Mouse (Mus musculus) heart, postnatal 0 days (tissue): ENCODE results near the gene Tas1r3. TPM values are rescaled to one million over a fixed set of nuclear protein-coding genes. Genes with fewer than 3 reads are reported as not detected.

Source experiments
- ATAC-seq: fragments of 200-750 bp; cut with Nextera tagmentation; 2 replicates; pipeline ENCODE4 v1.8.0; 2017; ENCODE audit warnings: low read depth, moderate number of reproducible peaks, moderate library complexity; ENCODE audit not compliant: insufficient read depth
- DNase-seq: peaks from one replicate; pipeline ENCODE4 v3.0.0-alpha.2; 2016; ENCODE audit warnings: low spot score
- H3K27ac ChIP-seq: fragments of 300-500 bp; sonication (generic); 2 replicates; pipeline ENCODE4 v1.5.1; 2014; ENCODE audit warnings: low read depth, mild to moderate bottlenecking
- H3K27me3 ChIP-seq: fragments of 300-500 bp; sonication (generic); 2 replicates; pipeline ENCODE4 v1.6.1; 2014; ENCODE audit warnings: low read length, mixed read lengths; ENCODE audit not compliant: control insufficient read depth, insufficient read depth
- H3K36me3 ChIP-seq: fragments of 300-500 bp; sonication (generic); replicated peaks from 2 replicates; pipeline ENCODE4 v1.6.1; 2014; ENCODE audit warnings: low read length, mixed read lengths; ENCODE audit not compliant: control insufficient read depth, insufficient read depth
- H3K4me1 ChIP-seq: fragments of 300-500 bp; sonication (generic); 2 replicates; pipeline ENCODE4 v1.6.1; 2014; ENCODE audit warnings: antibody characterized with exemption; ENCODE audit not compliant: control insufficient read depth, insufficient read depth
- H3K4me2 ChIP-seq: fragments of 300-500 bp; sonication (generic); 2 replicates; pipeline ENCODE4 v1.6.1; 2014; ENCODE audit warnings: low read depth, mild to moderate bottlenecking, low read length, moderate library complexity
- H3K4me3 ChIP-seq: fragments of 300-500 bp; sonication (generic); 2 replicates; pipeline ENCODE4 v1.5.1; 2014; ENCODE audit warnings: low read depth, low read length
- H3K9ac ChIP-seq: fragments of 300-500 bp; sonication (generic); replicated peaks from 2 replicates; pipeline ENCODE4 v1.6.1; 2014; ENCODE audit warnings: low read depth, low read length, mixed read lengths
- H3K9me3 ChIP-seq: fragments of 300-500 bp; sonication (generic); replicated peaks from 2 replicates; pipeline ENCODE4 v1.6.1; 2016; ENCODE audit warnings: low read length; ENCODE audit not compliant: control insufficient read depth
- CTCF ChIP-seq: IDR thresholded peaks from 2 replicates; pipeline ENCODE4 v1.5.1; 2016; ENCODE audit warnings: antibody characterized with exemption, control low read depth, low read depth
- EP300 ChIP-seq: IDR thresholded peaks from 2 replicates; pipeline ENCODE4 v1.6.1; 2016; ENCODE audit warnings: antibody characterized with exemption, low read depth
- WGBS: fragments of 180-500 bp; shearing (Covaris S2); extraction: QIAGEN DNeasy Blood & Tissue Kit; methylation state at CpG from one replicate; pipeline ENCODE4 v1.1.7; 2014; 5-methylcytosine and 5-hydroxymethylcytosine counted together
- polyA plus RNA-seq: library from polyadenylated mRNA; unstranded; fragments of >200 nt; fragmentation: Nextera tagmentation; extraction: Ambion mirVana; gene quantifications from 2 replicates; pipeline ENCODE4 v1.2.1, GENCODE M21; 2015
- total RNA-seq: library from RNA; depleted of rRNA; stranded (reverse); fragments of >200 nt; gene quantifications from 2 replicates; pipeline ENCODE4 v1.2.3, GENCODE M21; 2014; ENCODE audit warnings: low replicate concordance; rRNA removed

Tas1r3 gene
- total RNA-seq (0.11 and 0.19 TPM in 2 replicates), polyA plus RNA-seq (0.04 and 0.05 TPM in 2 replicates)

DNA sequence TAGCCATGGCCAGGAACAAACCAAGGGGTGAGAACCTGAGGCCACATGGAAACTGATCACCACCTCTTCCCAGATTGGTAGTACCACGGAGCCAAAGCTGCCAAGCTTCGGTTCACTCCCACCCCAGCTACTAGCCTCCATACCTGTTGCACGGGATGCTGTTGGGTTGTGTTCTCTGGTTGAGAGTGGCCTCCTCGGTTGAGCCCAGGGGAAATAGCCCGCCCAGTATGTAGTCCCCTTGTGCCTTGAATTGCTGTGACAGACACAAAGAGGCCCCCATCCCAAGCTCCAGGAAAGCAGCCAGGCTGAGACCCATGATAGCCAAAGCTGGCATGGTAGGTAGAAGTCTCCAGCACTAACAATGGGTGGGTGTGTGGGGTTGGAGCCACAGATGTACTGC is at the start of gene Tas1r3:
TSS of gene Tas1r3 (minus strand) at position 362 of the 400 bp plus-strand sequence.
- Histone ChIP-seq H3K27ac (no peak within 1 kb of the TSS), H3K9ac (no peak within 1 kb of the TSS), H3K4me3 (no peak within 1 kb of the TSS), H3K4me2 (no peak within 1 kb of the TSS), H3K4me1 (no peaks in the 10 kb centered on the region), H3K36me3 (peaks cover 31% of the 10 kb centered on the region), H3K9me3 (no peaks in the 10 kb centered on the region), H3K27me3 (no peaks in the 10 kb centered on the region)
- 80% methylated on average over 5 of the region's 5 CpGs for WGBS
- TF ChIP-seq EP300 (no peak), CTCF (no peak)
- no peak for ATAC-seq
- no peak for DNase-seq

DNA sequence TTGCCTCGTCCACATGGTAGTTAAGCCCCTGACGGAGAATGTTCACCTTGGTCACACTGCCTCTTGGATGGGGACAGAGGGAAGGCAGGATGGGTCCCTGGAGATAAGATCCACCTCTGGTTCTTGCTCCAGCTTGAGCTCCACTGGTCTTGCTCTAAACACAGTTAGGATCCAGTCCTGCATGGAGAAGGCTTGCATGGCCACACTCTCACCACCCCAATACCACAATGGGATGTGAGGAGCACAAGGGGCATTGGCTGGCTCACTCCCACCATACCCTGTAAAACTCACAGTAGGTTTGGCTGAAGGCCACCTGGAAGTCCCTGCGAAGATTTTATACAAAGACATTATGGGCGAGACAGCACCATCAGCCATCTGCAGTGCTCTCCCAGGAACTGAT is 45.6 kb upstream of the Tas1r3 start:
- Histone ChIP-seq H3K4me1 (no peaks in the 10 kb centered on the region), H3K4me3 (no peak overlapping the region), H3K27me3 (no peaks in the 10 kb centered on the region), H3K9ac (no peak overlapping the region), H3K4me2 (no peak overlapping the region), H3K36me3 (peaks cover 23% of the 10 kb centered on the region), H3K27ac (no peak overlapping the region), H3K9me3 (no peaks in the 10 kb centered on the region)
- ATAC-seq, result no peak
- no peak for TF ChIP-seq EP300
- no peak for TF ChIP-seq CTCF
- DNase-seq, result no peak
- 88% methylated on average over 4 of the region's 4 CpGs for WGBS

DNA sequence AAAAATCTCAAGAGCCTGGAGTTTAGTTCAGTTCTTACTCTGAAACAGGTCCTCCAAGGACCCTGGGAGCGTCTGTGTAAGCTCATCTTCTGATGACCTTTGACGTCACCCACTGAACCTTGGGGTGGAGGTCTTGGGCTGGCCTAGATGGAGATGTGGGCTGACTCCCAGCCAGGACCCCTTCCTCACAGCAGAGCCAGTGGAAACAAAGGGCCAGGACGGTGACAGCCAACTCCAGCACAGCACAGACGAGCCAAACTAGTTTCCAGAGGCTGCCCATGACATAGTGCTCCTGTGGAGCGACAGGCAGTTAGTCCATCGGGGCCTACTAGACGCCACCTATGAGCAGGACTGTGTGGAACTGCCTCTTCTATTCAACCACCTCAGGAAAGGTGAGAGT is 45.1 kb upstream of the Tas1r3 start:
- Histone ChIP-seq H3K27ac (no peak overlapping the region), H3K4me1 (no peaks in the 10 kb centered on the region), H3K4me3 (no peak overlapping the region), H3K36me3 (peaks cover 27% of the 10 kb centered on the region), H3K4me2 (no peak overlapping the region), H3K9ac (no peak overlapping the region), H3K9me3 (no peaks in the 10 kb centered on the region), H3K27me3 (no peaks in the 10 kb centered on the region)
- no peak for TF ChIP-seq EP300
- no peak for TF ChIP-seq CTCF
- whole genome bisulfite sequencing, result 68% methylated on average over 7 of the region's 7 CpGs
- no peak for DNase-seq
- no peak for ATAC-seq

DNA sequence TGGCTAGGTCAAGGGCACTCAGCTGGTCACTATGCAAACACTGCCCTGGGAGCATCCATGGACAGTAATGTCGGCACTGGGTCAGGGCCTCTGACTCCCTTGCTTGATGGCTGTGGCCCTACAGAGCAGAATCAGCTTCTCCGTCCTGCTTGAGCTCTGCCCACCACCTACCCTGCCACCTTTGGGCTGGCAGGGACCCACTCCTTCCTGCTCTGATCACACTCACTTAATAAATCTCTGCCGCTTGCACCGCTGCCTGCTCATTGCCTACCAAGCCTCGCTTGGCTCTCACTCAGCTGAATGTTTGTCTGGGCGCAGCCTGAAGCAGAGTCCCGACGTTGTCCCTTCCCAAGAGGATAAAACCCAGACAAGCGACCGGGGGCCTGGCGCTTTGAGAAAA is 43.8 kb upstream of the Tas1r3 start:
- H3K9ac ChIP-seq, result no peak overlapping the region
- 74% methylated on average over 11 of the region's 11 CpGs for WGBS
- no peaks in the 10 kb centered on the region for H3K9me3 ChIP-seq
- peaks cover 40% of the 10 kb centered on the region for H3K36me3 ChIP-seq
- H3K4me1 ChIP-seq, result no peaks in the 10 kb centered on the region
- no peaks in the 10 kb centered on the region for H3K27me3 ChIP-seq
- no peak overlapping the region for H3K4me2 ChIP-seq
- H3K4me3 ChIP-seq, result no peak overlapping the region
- H3K27ac ChIP-seq, result no peak overlapping the region
- TF ChIP-seq EP300 (no peak), CTCF (no peak)
- no peak for DNase-seq
- ATAC-seq, result no peak

DNA sequence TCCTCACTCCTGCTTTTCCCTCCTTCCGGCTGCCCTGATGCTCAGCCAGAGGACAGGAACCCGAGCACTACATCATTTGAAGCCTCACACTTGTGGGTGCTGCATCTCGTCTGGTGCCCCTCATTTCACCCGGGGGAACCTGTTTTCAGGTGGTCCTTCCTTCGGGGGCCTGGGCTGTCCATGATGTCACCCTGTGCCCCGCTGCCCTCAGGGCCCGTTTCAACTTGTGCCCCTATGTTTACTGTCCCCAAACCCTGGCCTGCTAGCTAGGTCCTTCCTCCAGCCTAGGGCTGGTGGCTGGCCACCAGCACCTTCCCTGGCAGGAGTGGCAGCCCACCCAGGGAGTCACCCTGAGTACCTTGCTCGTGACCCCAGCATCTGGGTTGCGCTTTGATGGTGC is 43.0 kb upstream of the Tas1r3 start:
- ATAC-seq (no peak), DNase-seq (no peak)
- Histone ChIP-seq H3K4me3 (no peak overlapping the region), H3K27ac (no peak overlapping the region), H3K4me1 (peaks cover 8% of the 10 kb centered on the region; the same call in 1 of the 2 replicates), H3K27me3 (no peaks in the 10 kb centered on the region), H3K9me3 (no peaks in the 10 kb centered on the region), H3K36me3 (peaks cover 44% of the 10 kb centered on the region), H3K9ac (no peak overlapping the region), H3K4me2 (no peak overlapping the region)
- no peak for TF ChIP-seq CTCF
- TF ChIP-seq EP300, result no peak
- WGBS, result 78% methylated on average over 9 of the region's 9 CpGs

DNA sequence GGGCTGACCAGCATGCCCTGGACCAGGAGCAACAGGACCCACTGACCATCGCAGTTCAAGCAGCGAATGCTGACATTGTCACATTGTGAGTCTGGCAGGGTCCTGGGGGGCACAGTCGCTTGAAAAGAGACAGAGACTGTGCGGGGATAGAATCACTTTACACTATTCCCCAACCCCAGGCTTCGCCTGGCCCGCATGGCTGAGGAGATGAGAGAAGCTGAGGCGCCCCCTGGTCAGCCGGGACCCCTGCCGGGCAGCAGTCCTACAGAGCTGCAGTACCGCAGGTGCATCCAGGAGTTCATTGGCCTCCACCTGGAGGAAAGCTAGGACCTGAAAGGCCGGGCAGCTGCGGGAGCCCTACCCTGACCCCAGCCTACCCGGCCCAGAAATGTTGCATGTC is 42.5 kb upstream of the Tas1r3 start:
- Histone ChIP-seq H3K4me2 (no peak overlapping the region), H3K36me3 (peaks cover 44% of the 10 kb centered on the region), H3K27me3 (no peaks in the 10 kb centered on the region), H3K9ac (no peak overlapping the region), H3K9me3 (no peaks in the 10 kb centered on the region), H3K27ac (no peak overlapping the region), H3K4me1 (peaks cover 12% of the 10 kb centered on the region; the same call in 1 of the 2 replicates), H3K4me3 (no peak overlapping the region)
- TF ChIP-seq CTCF, result no peak
- TF ChIP-seq EP300, result no peak
- ATAC-seq (no peak), DNase-seq (no peak)
- WGBS, result 82% methylated on average over 13 of the region's 13 CpGs
